Mouse (Mus musculus) spleen, postnatal 0 days (tissue): ENCODE measurements around the gene Gm21828. TPM values are rescaled to one million over a fixed set of nuclear protein-coding genes. Genes with fewer than 3 reads are reported as not detected.

Experiments
- polyA plus RNA-seq: library from polyadenylated mRNA; unstranded; fragments of >200 nt; fragmentation: Nextera tagmentation; extraction: Ambion mirVana; gene quantifications from 2 replicates; pipeline ENCODE4 v1.2.1, GENCODE M21; 2015

The Gm21828 gene
- polyA plus RNA-seq, result not detected in 2 replicates

GRCm38 (mm10) chrY:13223828-13224227 lies at the start of gene Gm21828:
TSS of gene Gm21828 (minus strand) at chrY:13223928.

GRCm38 (mm10) chrY:13252091-13252490 lies 28.4 kb upstream of the Gm21828 start, which contains the start of the genes Gm21440 and Gm21454:
TSS of gene Gm21440 (plus strand) at chrY:13252391.
TSS of gene Gm21454 (plus strand) at chrY:13252442.

Other genes with a start within 250 kb of the Gm21828 start
- not detected in 2 replicates for gene Gm20807, start 181.0 kb downstream of the Gm21828 start, polyA plus RNA-seq
- not detected in 2 replicates for gene Gm21891, start 90.4 kb downstream of the Gm21828 start, polyA plus RNA-seq
- gene Gm21425, start 62.0 kb downstream of the Gm21828 start, polyA plus RNA-seq, result not detected in 2 replicates
- not detected in 2 replicates for gene Gm21440, start 28.5 kb upstream of the Gm21828 start, polyA plus RNA-seq
- not detected in 2 replicates for gene Gm21454, start 28.5 kb upstream of the Gm21828 start, polyA plus RNA-seq
- gene Gm21725, start 125.1 kb upstream of the Gm21828 start, polyA plus RNA-seq, result not detected in 2 replicates
- gene Gm21866, start 241.7 kb upstream of the Gm21828 start, polyA plus RNA-seq, result not detected in 2 replicates